Mouse (Mus musculus) limb, embryonic 15.5 days (tissue): ENCODE measurements around the gene Fkbp3. TPM values are rescaled to one million over a fixed set of nuclear protein-coding genes. Genes with fewer than 3 reads are reported as not detected.

Source experiments
- polyA plus RNA-seq: library from polyadenylated mRNA; unstranded; fragments of >200 nt; fragmentation: Nextera tagmentation; extraction: Ambion mirVana; gene quantifications from 2 replicates; pipeline ENCODE4 v1.2.1, GENCODE M21; 2015

The Fkbp3 gene
- polyA plus RNA-seq, 1 experiment from 2014 or later, result 385 TPM

Other genes with a start within 250 kb of the Fkbp3 start
- gene Gm527, start 156.1 kb downstream of the Fkbp3 start, polyA plus RNA-seq, result 2.0 and 3.1 TPM in 2 replicates
- 15.3 and 16.4 TPM in 2 replicates for gene Klhl28, start 108.5 kb downstream of the Fkbp3 start, polyA plus RNA-seq
- gene Togaram1, start 108.2 kb downstream of the Fkbp3 start, polyA plus RNA-seq, result 21.3 and 22.3 TPM in 2 replicates
- 57.6 and 61.9 TPM in 2 replicates for gene Prpf39, start 37.7 kb downstream of the Fkbp3 start, polyA plus RNA-seq
- 6.3 and 9.0 TPM in 2 replicates for gene Fancm, start 1.6 kb upstream of the Fkbp3 start, polyA plus RNA-seq
- 40.9 and 46.6 TPM in 2 replicates for gene Mis18bp1, start 98.6 kb upstream of the Fkbp3 start, polyA plus RNA-seq
- gene Wdr20rt, start 151.5 kb upstream of the Fkbp3 start, polyA plus RNA-seq, result not detected in 2 replicates